Mouse (Mus musculus) liver, embryonic 15.5 days (tissue): ENCODE measurements at regions not wholly inside any gene's neighbourhood (a gene's known extent, or its start where the extent isn't known, plus 50 kb on each side); places are given as distances from the start of the nearest gene placed in this dataset.

Experiments
- ATAC-seq: fragments of 200-750 bp; cut with Nextera tagmentation; 2 replicates; pipeline ENCODE4 v1.8.0; 2017; ENCODE audit warnings: moderate number of reproducible peaks, mild to moderate bottlenecking, moderate library complexity; ENCODE audit not compliant: insufficient read depth
- H3K27ac ChIP-seq: fragments of 300-500 bp; sonication (generic); replicated peaks from 2 replicates; pipeline ENCODE4 v1.5.1; 2015; ENCODE audit warnings: mild to moderate bottlenecking, inconsistent platforms
- H3K27me3 ChIP-seq: fragments of 300-500 bp; sonication (generic); 2 replicates; pipeline ENCODE4 v1.6.1; 2015; ENCODE audit warnings: mild to moderate bottlenecking, inconsistent platforms
- H3K36me3 ChIP-seq: fragments of 300-500 bp; sonication (generic); replicated peaks from 2 replicates; pipeline ENCODE4 v1.6.1; 2015; ENCODE audit warnings: moderate library complexity, mild to moderate bottlenecking, inconsistent platforms
- H3K4me1 ChIP-seq: fragments of 300-500 bp; sonication (generic); replicated peaks from 2 replicates; pipeline ENCODE4 v1.6.1; 2015; ENCODE audit warnings: inconsistent platforms
- H3K4me2 ChIP-seq: fragments of 300-500 bp; sonication (generic); 2 replicates; pipeline ENCODE4 v1.6.1; 2015; ENCODE audit warnings: moderate library complexity, mild to moderate bottlenecking, inconsistent platforms
- H3K4me3 ChIP-seq: fragments of 300-500 bp; sonication (generic); replicated peaks from 2 replicates; pipeline ENCODE4 v1.5.1; 2015; ENCODE audit warnings: mild to moderate bottlenecking, inconsistent platforms
- H3K9ac ChIP-seq: fragments of 300-500 bp; sonication (generic); 2 replicates; pipeline ENCODE4 v1.6.1; 2015; ENCODE audit warnings: moderate library complexity, mild to moderate bottlenecking, inconsistent platforms
- H3K9me3 ChIP-seq: fragments of 300-500 bp; sonication (generic); replicated peaks from 2 replicates; pipeline ENCODE4 v1.6.1; 2016; ENCODE audit warnings: inconsistent platforms
- WGBS: fragments of 180-500 bp; shearing (Covaris S2); methylation state at CpG from one replicate; pipeline ENCODE4 v1.1.7; 2015; ENCODE audit warnings: mixed read lengths; ENCODE audit not compliant: insufficient replicate concordance; 5-methylcytosine and 5-hydroxymethylcytosine counted together

- H3K27me3 ChIP-seq: peaks cover 16% of the 10 kb centered on the region
- peaks cover 15% of the 10 kb centered on the region for H3K4me1 ChIP-seq
- H3K9me3 ChIP-seq: no peaks in the 10 kb centered on the region
- no peak overlapping the region for H3K27ac ChIP-seq
- ATAC-seq: no peak
- WGBS: 70% methylated on average over 14 of the region's 14 CpGs
- H3K4me2 ChIP-seq: no peak overlapping the region
- H3K4me3 ChIP-seq: no peak overlapping the region
- no peaks in the 10 kb centered on the region for H3K36me3 ChIP-seq
- no peak overlapping the region for H3K9ac ChIP-seq
Measured at GRCm38 (mm10) chr13:101597243-101598125, 170.5 kb downstream of the Pik3r1 start.

- H3K9ac ChIP-seq: no peak overlapping the region
- H3K27ac ChIP-seq: no peak overlapping the region
- H3K9me3 ChIP-seq: no peaks in the 10 kb centered on the region
- WGBS: 82% methylated on average over 11 of the region's 11 CpGs
- no peak overlapping the region for H3K4me3 ChIP-seq
- H3K36me3 ChIP-seq: no peaks in the 10 kb centered on the region
- no peak for ATAC-seq
- H3K4me1 ChIP-seq: peaks cover 15% of the 10 kb centered on the region
- peaks cover 8% of the 10 kb centered on the region; the same call in 1 of the 2 replicates for H3K27me3 ChIP-seq
- H3K4me2 ChIP-seq: no peak overlapping the region
Measured at GRCm38 (mm10) chr13:101594511-101595175, 173.4 kb downstream of the Pik3r1 start.

GRCm38 (mm10) chr13:101592355-101592754, 175.7 kb downstream of the Pik3r1 start:
- H3K9me3 ChIP-seq: no peaks in the 10 kb centered on the region
- H3K4me2 ChIP-seq: no peak overlapping the region
- no peak for ATAC-seq
- 47% methylated on average over 1 of the region's 1 CpGs for WGBS
- H3K36me3 ChIP-seq: no peaks in the 10 kb centered on the region
- peaks cover 8% of the 10 kb centered on the region for H3K4me1 ChIP-seq
- H3K27ac ChIP-seq: no peak overlapping the region
- no peak overlapping the region for H3K9ac ChIP-seq
- peaks cover 21% of the 10 kb centered on the region for H3K27me3 ChIP-seq
- H3K4me3 ChIP-seq: no peak overlapping the region

GRCm38 (mm10) chr13:101588905-101589304, 179.1 kb downstream of the Pik3r1 start:
- Histone ChIP-seq H3K4me1 (peaks cover 4% of the 10 kb centered on the region), H3K27me3 (peaks cover 33% of the 10 kb centered on the region), H3K4me2 (no peak overlapping the region), H3K9me3 (no peaks in the 10 kb centered on the region), H3K9ac (no peak overlapping the region), H3K4me3 (no peak overlapping the region), H3K27ac (no peak overlapping the region), H3K36me3 (no peaks in the 10 kb centered on the region)
- no peak for ATAC-seq
- 70% methylated on average over 8 of the region's 8 CpGs for WGBS

- Histone ChIP-seq H3K27me3 (peaks cover 28% of the 10 kb centered on the region), H3K4me1 (no peaks in the 10 kb centered on the region; the same call in 1 of the 2 replicates), H3K9me3 (no peaks in the 10 kb centered on the region), H3K9ac (no peak overlapping the region), H3K27ac (no peak overlapping the region), H3K36me3 (no peaks in the 10 kb centered on the region), H3K4me3 (no peak overlapping the region), H3K4me2 (no peak overlapping the region)
- no peak for ATAC-seq
- WGBS: 57% methylated on average over 2 of the region's 2 CpGs
Measured at GRCm38 (mm10) chr13:101586787-101587186, 181.2 kb downstream of the Pik3r1 start.

GRCm38 (mm10) chr13:101576481-101576880, 191.5 kb downstream of the Pik3r1 start:
- H3K9me3 ChIP-seq: no peaks in the 10 kb centered on the region
- H3K9ac ChIP-seq: no peak overlapping the region
- no peaks in the 10 kb centered on the region for H3K27me3 ChIP-seq
- 54% methylated on average over 1 of the region's 1 CpGs for WGBS
- no peaks in the 10 kb centered on the region for H3K36me3 ChIP-seq
- peaks cover 49% of the 10 kb centered on the region for H3K4me1 ChIP-seq
- no peak overlapping the region for H3K4me2 ChIP-seq
- peak; percentile 14 for ATAC-seq
- no peak overlapping the region for H3K4me3 ChIP-seq
- peak overlapping the region; percentile 63 for H3K27ac ChIP-seq

- H3K27me3 ChIP-seq: no peaks in the 10 kb centered on the region
- peak overlapping the region; percentile 22; the same call in 1 of the 2 replicates for H3K9ac ChIP-seq
- no peaks in the 10 kb centered on the region for H3K36me3 ChIP-seq
- H3K4me3 ChIP-seq: no peak overlapping the region
- peak overlapping the region; percentile 92 for H3K27ac ChIP-seq
- WGBS: 13% methylated on average over 6 of the region's 6 CpGs
- H3K4me1 ChIP-seq: peaks cover 60% of the 10 kb centered on the region
- H3K4me2 ChIP-seq: peak overlapping the region; percentile 43
- ATAC-seq: peak; percentile 100
- H3K9me3 ChIP-seq: no peaks in the 10 kb centered on the region
Measured at GRCm38 (mm10) chr13:101572809-101573590, 195.0 kb downstream of the Pik3r1 start.

GRCm38 (mm10) chr13:101572246-101572645, 195.8 kb downstream of the Pik3r1 start:
- Histone ChIP-seq H3K27me3 (no peaks in the 10 kb centered on the region), H3K4me2 (peak overlapping the region; percentile 43), H3K4me1 (peaks cover 57% of the 10 kb centered on the region), H3K9ac (0 out of 2 replicates have a peak overlapping the region, but pooled peaks have one; percentile 22), H3K36me3 (no peaks in the 10 kb centered on the region), H3K9me3 (no peaks in the 10 kb centered on the region), H3K4me3 (no peak overlapping the region), H3K27ac (peak overlapping the region; percentile 92)
- WGBS: 87% methylated on average over 9 of the region's 9 CpGs
- no peak for ATAC-seq

GRCm38 (mm10) chr13:101570034-101570433, 198.0 kb downstream of the Pik3r1 start:
- WGBS: 68% methylated on average over 4 of the region's 4 CpGs
- Histone ChIP-seq H3K36me3 (no peaks in the 10 kb centered on the region), H3K9ac (no peak overlapping the region), H3K4me1 (peaks cover 51% of the 10 kb centered on the region), H3K27me3 (no peaks in the 10 kb centered on the region), H3K9me3 (no peaks in the 10 kb centered on the region), H3K4me3 (no peak overlapping the region), H3K27ac (no peak overlapping the region), H3K4me2 (no peak overlapping the region)
- ATAC-seq: no peak

GRCm38 (mm10) chr13:101568985-101569631, 198.9 kb downstream of the Pik3r1 start:
- WGBS: 72% methylated on average over 6 of the region's 6 CpGs
- H3K27me3 ChIP-seq: no peaks in the 10 kb centered on the region
- H3K27ac ChIP-seq: no peak overlapping the region
- H3K9ac ChIP-seq: no peak overlapping the region
- ATAC-seq: no peak
- no peaks in the 10 kb centered on the region for H3K36me3 ChIP-seq
- no peaks in the 10 kb centered on the region for H3K9me3 ChIP-seq
- no peak overlapping the region for H3K4me3 ChIP-seq
- no peak overlapping the region for H3K4me2 ChIP-seq
- peaks cover 46% of the 10 kb centered on the region for H3K4me1 ChIP-seq
